Mouse (Mus musculus) kidney, adult 18-20 months (tissue): ENCODE measurements around the gene Klrc1.
"Not testable (repeated sequence)": the region's sequence is repeated elsewhere in the genome, so short reads cannot be mapped to it uniquely, and the experiment has no call there.

Source experiments
- DNase-seq: peaks from one replicate; pipeline ENCODE4 v3.0.0; 2021

Klrc1 gene

DNA sequence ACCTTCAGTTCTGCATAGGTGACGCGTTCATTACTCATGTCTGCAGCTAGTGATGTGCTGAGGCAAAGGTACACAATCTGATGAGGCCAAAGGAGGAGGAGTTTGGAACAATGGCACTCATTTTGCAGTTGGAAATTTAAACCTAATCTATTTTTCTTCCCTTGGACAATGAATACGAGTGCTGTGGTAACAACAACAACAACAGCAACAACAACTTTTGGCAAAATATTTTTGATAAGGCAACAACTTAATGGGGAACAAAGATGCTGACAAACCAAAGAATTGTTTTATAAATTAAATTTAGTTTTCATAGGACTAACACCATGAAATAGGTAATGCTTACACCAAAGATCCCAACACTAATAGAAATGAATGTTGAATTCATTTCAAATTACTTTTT lies at the start of gene Klrc1:
Klrc1 (minus strand) TSS at position 101 of the 400 bp plus-strand sequence.
- DNase-seq = no peak

DNA sequence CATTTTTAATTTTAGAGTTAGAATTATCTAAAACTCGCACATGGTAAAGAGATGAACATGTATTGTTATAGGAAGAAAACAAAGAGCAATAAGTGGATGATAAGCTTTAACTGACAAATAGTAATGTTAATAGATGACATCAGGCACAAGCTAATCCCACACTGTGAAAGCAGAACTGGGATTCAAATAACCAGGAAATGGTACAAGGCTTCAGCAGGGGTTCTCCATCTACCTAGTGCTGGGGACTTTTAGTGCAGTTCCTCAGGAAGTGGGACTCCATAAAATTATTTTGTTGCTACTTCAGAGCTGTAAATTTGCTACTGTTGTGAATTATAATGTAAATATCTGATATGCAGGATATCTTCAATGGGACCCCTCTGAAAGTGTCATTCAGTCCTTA lies 48.5 kb upstream of the Klrc1 start:
- no peak for DNase-seq

DNA sequence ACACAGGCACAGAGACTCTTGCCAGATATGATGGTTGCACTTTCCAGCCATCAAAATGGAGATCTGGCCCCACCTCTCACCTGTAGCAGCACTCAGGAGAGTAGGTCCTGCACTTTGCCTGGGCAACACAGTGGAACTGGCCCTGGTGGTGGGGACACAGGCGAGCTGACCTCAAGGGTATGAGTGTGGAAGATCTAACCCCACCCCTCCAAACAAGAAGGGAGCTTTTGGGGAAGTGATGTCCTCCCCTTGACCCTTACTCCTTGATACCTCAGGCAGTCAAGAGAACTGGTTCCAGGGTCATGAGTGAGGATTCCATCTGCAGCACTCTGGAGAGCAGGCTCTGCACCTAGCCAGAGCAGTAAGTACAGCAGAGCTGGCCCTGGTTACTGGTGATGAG lies 42.6 kb upstream of the Klrc1 start:
- no peak for DNase-seq

DNA sequence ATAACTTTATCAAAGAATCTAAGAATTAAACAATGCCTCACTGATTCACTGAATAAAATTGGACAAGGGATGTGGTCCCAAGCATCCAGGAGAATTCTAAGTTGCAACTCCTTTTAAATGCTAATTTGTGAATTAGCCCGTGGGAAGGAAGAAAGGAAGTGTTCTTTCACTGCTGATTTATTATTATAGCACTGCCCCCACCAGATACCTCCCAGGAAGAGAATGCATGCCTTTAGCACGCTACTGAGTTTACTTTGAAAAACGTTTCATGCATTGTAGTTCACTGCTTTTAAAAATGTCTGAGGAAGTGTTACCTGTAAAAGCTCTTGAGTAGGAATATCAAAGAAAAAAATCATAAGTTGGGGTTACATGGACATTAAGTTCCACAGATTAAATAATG lies 41.7 kb upstream of the Klrc1 start:
- no peak for DNase-seq

DNA sequence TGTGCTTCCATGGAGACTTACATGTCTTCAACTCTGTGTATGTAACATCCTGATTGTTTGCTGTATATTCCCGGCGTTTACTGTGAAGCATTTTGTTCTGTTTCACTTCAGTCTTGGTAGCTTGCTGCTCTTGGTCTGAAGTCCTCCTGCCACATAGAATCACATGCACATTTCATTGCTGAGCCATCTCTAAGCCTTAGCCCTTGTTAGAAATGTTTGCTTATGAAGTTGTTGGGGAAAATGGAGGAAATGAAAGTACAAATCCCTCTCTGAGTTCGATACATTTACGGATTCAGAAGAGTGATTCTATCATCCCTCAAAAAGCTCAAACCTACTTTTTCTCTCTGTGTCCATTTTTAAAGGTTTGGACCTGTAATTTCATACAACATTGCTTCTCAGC lies 38.3 kb upstream of the Klrc1 start, which contains the start of gene Klri1:
Klri1 (minus strand) TSS at position 101 of the 400 bp plus-strand sequence.
- no peak for DNase-seq

DNA sequence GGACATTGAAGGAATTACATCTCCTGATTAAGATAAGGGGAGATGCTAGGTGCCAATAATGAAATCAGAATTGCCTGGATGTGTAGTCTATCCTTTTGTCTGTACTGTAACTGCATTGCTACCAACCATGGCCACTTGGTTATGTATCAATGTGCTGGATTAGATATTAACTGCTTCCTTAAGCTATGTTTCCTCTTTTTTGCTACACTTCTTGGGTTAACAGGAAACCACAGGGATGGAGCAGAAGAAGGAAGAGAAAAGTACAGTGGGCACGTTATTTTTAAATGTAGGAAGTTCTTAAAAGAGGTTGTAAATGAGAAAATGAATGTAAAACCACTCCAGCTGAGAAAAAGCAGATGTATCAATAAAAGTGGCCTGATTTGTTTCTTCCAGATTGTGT lies 34.8 kb upstream of the Klrc1 start:
- no peak for DNase-seq

DNA sequence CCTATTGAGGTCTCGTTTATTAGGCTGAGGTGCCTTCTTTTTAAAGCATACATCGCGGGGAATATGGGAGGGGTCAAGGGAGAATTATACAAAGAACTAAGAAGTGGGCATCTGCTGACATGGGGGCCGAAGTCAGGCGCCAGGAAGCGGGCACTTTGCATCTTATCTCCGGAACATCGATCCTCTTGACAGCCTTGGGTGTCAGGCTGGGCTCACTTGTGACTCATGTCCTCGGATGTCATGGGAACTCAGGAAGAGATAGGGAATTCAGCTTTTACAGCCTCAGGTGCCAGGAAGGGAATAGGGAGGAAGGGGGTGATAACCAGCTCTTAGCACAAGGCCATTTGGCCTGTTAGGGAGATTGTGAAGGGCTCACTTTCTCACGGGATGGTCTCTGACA lies 12.7 kb upstream of the Klrc1 start:
- DNase-seq = not testable (repeated sequence)

DNA sequence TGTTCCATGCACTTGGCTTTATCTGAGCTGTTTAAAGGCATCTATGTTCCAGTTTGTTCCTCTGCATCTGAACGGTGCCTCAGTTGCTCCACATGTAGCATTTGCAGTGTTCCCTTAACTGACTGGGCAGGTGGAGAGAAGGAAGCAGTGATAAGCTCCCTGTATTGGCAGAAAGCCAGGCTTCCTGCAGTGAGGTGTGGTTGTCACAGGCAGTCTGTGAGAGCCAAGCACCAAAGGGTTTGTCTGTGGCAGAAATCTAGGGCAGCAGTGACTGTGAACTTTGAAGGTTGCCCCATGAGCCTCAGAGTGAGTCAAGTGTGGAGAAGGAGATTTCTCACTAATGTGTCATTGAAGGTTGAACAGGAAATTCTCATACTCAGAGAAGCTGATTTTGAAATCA lies 1.6 kb upstream of the Klrc1 start:
- no peak for DNase-seq

DNA sequence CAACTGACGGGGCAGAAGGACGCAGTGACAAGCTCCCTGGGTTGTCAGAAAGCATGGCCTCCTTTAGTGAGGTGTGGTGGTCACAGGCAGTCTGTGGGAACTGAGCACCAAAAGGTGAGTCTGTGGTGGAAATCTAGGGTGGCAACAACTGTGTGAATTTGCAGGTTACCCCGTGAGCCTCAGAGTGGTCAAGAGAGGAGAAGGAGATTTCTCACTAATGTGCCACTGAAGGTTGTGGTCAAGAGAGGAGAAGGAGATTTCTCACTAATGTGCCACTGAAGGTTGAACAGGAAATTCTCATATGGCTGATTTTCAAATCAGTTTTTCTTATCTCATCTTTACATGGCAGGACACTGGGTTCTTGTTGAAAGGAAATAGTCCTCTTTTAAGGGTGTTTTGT lies 17.5 kb downstream of the Klrc1 start:
- DNase-seq = not testable (repeated sequence)

DNA sequence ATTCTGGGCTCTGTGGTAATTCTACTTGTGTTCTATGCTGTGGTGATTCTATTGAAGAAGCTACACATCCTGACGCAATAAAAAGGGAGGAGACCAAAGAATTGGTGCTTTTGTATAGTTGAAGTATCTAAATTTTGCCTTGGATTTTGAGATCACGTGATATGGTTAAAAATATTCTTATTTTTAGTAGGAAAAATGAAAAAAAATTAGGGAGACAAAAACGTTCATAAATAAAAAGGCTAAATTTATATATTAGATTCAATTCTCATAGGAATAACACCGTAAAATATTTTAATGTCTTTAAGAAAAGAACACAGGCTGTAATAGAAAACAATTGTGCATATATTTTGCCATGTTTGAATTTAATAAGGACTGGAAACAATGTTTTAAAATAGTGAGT lies 18.2 kb downstream of the Klrc1 start, which contains the start of gene Klrc2:
Klrc2 (minus strand) TSS at position 101 of the 400 bp plus-strand sequence.
- DNase-seq = not testable (repeated sequence)

DNA sequence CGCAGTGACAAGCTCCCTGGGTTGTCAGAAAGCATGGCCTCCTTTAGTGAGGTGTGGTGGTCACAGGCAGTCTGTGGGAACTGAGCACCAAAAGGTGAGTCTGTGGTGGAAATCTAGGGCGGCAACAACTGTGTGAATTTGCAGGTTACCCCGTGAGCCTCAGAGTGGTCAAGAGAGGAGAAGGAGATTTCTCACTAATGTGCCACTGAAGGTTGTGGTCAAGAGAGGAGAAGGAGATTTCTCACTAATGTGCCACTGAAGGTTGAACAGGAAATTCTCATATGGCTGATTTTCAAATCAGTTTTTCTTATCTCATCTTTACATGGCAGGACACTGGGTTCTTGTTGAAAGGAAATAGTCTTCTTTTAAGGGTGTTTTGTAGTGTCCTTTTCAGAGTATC lies 34.7 kb downstream of the Klrc1 start:
- DNase-seq = not testable (repeated sequence)

DNA sequence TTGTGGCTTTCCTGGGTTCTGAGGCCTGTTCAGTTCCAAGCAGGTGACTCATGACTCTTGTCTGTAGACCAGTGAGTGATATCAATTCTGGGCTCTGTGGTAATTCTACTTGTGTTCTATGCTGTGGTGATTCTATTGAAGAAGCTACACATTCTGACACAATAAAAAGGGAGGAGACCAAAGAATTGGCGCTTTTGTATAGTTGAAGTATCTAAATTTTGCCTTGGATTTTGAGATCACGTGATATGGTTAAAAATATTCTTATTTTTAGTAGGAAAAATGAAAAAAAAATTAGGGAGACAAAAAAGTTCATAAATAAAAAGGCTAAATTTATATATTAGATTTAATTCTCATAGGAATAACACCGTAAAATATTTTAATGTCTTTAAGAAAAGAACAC lies 35.5 kb downstream of the Klrc1 start, which contains the start of gene Klrc3:
Klrc3 (minus strand) TSS at position 101 of the 400 bp plus-strand sequence.
- DNase-seq = not testable (repeated sequence)

DNA sequence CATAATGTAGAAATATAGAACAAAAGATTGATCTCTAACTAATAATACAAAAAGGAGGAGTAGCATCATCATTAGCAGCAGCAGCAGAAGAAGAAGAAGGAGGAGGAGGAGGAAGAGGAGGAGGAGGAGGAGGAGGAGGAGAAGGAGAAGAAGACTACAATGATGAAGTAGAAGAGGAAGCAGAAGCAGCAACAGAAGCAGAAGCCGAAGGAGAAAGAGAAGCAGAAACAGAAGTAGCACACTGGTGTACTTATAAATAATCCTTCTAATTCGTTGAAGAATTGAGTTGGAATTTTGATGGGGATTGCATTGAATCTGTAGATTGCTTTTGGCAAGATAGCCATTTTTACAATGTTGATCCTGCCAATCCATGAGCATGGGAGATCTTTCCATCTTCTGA lies 47.7 kb downstream of the Klrc1 start:
- DNase-seq = not testable (repeated sequence)

DNA sequence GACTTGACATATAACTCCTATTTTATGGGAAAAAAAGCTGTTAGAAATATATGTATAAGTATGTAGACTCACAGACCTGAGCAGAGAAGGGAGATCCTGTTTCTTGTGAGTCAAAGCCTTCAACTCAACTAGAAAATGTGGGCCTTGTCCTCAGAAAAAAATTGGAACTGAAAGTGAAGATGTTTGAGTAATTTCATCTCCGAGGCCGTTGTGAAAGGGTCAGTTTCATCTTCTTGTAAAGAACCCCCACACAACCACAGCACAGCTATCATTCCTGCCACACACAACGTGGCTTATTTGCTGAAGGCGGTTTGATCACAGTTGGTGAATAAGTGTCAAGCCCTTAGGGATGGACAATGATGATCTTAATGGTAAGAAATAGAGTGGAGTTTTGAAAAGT lies 55.0 kb downstream of the Klrc1 start, which contains the start of gene Klrk1:
Klrk1 (minus strand) TSS at position 130 of the 400 bp plus-strand sequence.
- no peak for DNase-seq
